Mouse (Mus musculus) small intestine, adult 2 months (tissue): ENCODE measurements around the gene Hist1h2ad.

ENCODE experiments used
- CTCF ChIP-seq: fragments of 200-500 bp; IDR thresholded peaks from 2 replicates; pipeline ENCODE4 v1.5.1; 2012; ENCODE audit warnings: low read depth, mild to moderate bottlenecking, control low read depth, inconsistent platforms, low read length, moderate library complexity, mixed read lengths; ENCODE audit not compliant: insufficient replicate concordance, insufficient read length; ENCODE audit errors: extremely low read depth
- POLR2A ChIP-seq: fragments of 200-500 bp; IDR thresholded peaks from 2 replicates; pipeline ENCODE4 v1.6.1; 2012; ENCODE audit warnings: low read depth, mild to moderate bottlenecking, control low read depth, inconsistent platforms, low read length, moderate library complexity

DNA sequence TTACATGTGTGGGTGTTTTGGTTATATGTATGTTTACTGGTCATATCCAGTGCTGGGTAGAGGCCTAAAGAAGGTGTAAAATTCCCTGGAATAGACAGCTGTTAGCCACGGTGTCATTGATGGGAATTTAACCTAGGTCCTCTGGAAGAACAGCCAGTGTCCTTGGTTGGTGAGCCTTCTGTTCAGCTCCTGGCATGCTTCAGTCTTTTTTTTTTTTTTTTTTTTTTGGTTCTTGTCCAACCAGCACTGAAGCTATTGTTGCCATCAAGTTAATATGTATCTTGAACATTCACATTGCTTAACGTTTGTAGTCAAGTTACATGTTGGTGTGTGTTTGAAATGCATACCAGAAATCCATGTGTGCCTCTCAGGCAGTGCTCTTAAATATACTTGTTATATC lies 9.7 kb upstream of the Hist1h2ad start:
- TF ChIP-seq POLR2A (no peak), CTCF (no peak)
